Mouse (Mus musculus) kidney, embryonic 14.5 days (tissue): ENCODE results near the gene Mup12. TPM values are rescaled to one million over a fixed set of nuclear protein-coding genes. Genes with fewer than 3 reads are reported as not detected.
"Not testable (repeated sequence)": the region's sequence is repeated elsewhere in the genome, so short reads cannot be mapped to it uniquely, and the experiment has no call there.

Source experiments
- ATAC-seq: fragments of 200-750 bp; cut with Nextera tagmentation; 2 replicates; pipeline ENCODE4 v1.8.0; 2017; ENCODE audit warnings: moderate number of reproducible peaks, mild to moderate bottlenecking, moderate TSS enrichment, moderate library complexity; ENCODE audit not compliant: low FRiP score, low TSS enrichment
- H3K27ac ChIP-seq: fragments of 300-500 bp; sonication (generic); 2 replicates; pipeline ENCODE4 v1.5.1; 2014; ENCODE audit warnings: low read depth, mild to moderate bottlenecking, low read length, moderate library complexity, mixed read lengths
- H3K27me3 ChIP-seq: fragments of 300-500 bp; sonication (generic); 2 replicates; pipeline ENCODE4 v1.6.1; 2014; ENCODE audit warnings: mild to moderate bottlenecking, low read length; ENCODE audit not compliant: control insufficient read depth, insufficient read depth
- H3K36me3 ChIP-seq: fragments of 300-500 bp; sonication (generic); 2 replicates; pipeline ENCODE4 v1.6.1; 2014; ENCODE audit warnings: low read length, mixed read lengths; ENCODE audit not compliant: control insufficient read depth, insufficient read depth
- H3K4me1 ChIP-seq: fragments of 300-500 bp; sonication (generic); 2 replicates; pipeline ENCODE4 v1.6.1; 2014; ENCODE audit warnings: low read length, mixed read lengths; ENCODE audit not compliant: control insufficient read depth, insufficient read depth
- H3K4me2 ChIP-seq: fragments of 300-500 bp; sonication (generic); replicated peaks from 2 replicates; pipeline ENCODE4 v1.6.1; 2014; ENCODE audit warnings: low read depth, mild to moderate bottlenecking, low read length
- H3K4me3 ChIP-seq: fragments of 300-500 bp; sonication (generic); 2 replicates; pipeline ENCODE4 v1.5.1; 2014; ENCODE audit warnings: mild to moderate bottlenecking, low read length
- H3K9ac ChIP-seq: fragments of 300-500 bp; sonication (generic); 2 replicates; pipeline ENCODE4 v1.6.1; 2014; ENCODE audit warnings: low read depth, mild to moderate bottlenecking, low read length, moderate library complexity
- H3K9me3 ChIP-seq: fragments of 300-500 bp; sonication (generic); 2 replicates; pipeline ENCODE4 v1.6.1; 2016; ENCODE audit warnings: low read length; ENCODE audit not compliant: control insufficient read depth
- WGBS: fragments of 180-500 bp; shearing (Covaris S2); extraction: QIAGEN DNeasy Blood & Tissue Kit; methylation state at CpG from one replicate; pipeline ENCODE4 v1.1.7; 2014; 5-methylcytosine and 5-hydroxymethylcytosine counted together
- polyA plus RNA-seq: library from polyadenylated mRNA; unstranded; fragments of >200 nt; fragmentation: Nextera tagmentation; extraction: Ambion mirVana; gene quantifications from 2 replicates; pipeline ENCODE4 v1.2.1, GENCODE M21; 2014

Mup12 gene
- not detected in 2 replicates for polyA plus RNA-seq

GRCm38 (mm10) chr4:60741226-60741625 lies at the start of gene Mup12:
Gene Mup12, minus strand, starts transcription at chr4:60741326.
- 84% methylated on average over 3 of the region's 4 CpGs for WGBS

More at GRCm38 (mm10) chr4:60741226-60741625, at the start of gene Mup12:
- not testable (repeated sequence) for H3K36me3 ChIP-seq, H3K4me1 ChIP-seq, H3K9ac ChIP-seq, H3K27me3 ChIP-seq, H3K9me3 ChIP-seq, H3K4me3 ChIP-seq, H3K4me2 ChIP-seq, H3K27ac ChIP-seq, ATAC-seq

Other genes with a start within 250 kb of the Mup12 start
- gene Mup1, start 239.4 kb downstream of the Mup12 start, polyA plus RNA-seq = not detected in 2 replicates
- gene Mup10, start 159.1 kb downstream of the Mup12 start, polyA plus RNA-seq = not detected in 2 replicates
- gene Mup11, start 78.9 kb downstream of the Mup12 start, polyA plus RNA-seq = not detected in 2 replicates
- gene Mup22, start 80.1 kb upstream of the Mup12 start, polyA plus RNA-seq = not detected in 2 replicates